Comparison of ENCODE assay signal across 8 mouse cellular contexts in the genomic region with DNA sequence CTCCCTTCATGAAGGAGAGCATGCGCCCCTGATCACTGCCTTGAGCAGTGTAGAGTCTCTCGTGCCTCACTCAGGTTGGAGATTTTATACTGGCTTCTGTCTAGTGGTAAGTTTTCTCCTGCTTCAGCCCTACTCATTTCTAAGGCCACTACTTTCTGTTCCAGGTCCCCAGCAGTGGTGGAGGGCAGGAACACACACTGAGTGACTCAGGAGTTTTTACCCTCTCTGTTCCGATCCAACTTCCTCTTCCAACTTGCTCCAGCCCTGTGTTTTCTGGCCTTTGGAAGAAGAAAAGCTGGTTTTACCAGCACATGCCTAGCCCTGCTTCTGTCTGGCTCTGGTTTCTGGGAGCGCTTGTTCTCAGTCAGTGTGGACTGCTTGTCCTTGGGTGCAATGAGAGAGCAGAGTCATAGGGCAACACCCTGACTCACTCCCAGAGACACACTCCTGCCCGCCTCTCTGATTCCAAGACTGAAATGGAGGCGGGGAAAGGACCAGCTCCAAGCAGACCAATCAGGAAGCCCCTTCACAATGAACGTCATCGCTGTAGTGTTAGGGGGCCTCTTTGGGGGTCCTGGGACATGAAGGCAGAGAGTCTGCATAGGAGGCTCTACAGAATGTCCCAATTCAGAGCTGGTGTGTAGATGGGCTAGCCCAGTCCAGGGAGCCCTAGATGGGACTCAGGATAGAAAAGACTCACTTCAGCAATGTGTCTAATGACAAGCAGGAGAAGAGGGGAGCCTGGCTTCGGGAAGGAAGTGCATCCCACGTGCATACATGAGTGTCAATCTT.
DNase-seq lines count a peak whose midpoint lies in the region; ATAC-seq lines count a peak whose summit lies in the region.

No protein-coding gene starts in this region.

- peaks cover 65% of the 10 kb centered on the region for H3K4me1 ChIP-seq in embryonic facial prominence, embryonic 10.5 days

- ATAC-seq in megakaryocyte, adult 5-6 weeks (ENCODE audit: poor library complexity, severe bottlenecking), result peak; percentile 80
- no peak for ATAC-seq in CD4-positive, CD25-positive, alpha-beta regulatory T cell, adult 4 months

- H3K27ac ChIP-seq in embryonic facial prominence, embryonic 10.5 days (replicated peaks), result peak overlapping the region; percentile 60

- no peaks in the 10 kb centered on the region for H3K36me3 ChIP-seq in embryonic facial prominence, embryonic 10.5 days (replicated peaks)

- H3K4me3 ChIP-seq in embryonic facial prominence, embryonic 10.5 days, result peak overlapping the region; percentile 31; the same call in 1 of the 2 replicates

- no peaks in the 10 kb centered on the region for H3K9me3 ChIP-seq in embryonic facial prominence, embryonic 10.5 days

- DNase-seq in embryo, embryonic 10.5 days (ENCODE audit: low spot score), result peak; percentile 35
- DNase-seq in embryo, embryonic 11 days, result no peak
- peak; percentile 78 for DNase-seq in 3134 (ENCODE audit: extremely low read depth, insufficient read length, low spot score)
- DNase-seq in embryonic facial prominence, embryonic 10.5 days (ENCODE audit: low spot score), result peak; percentile 28
- DNase-seq in kidney, postnatal 14 days, result peak; percentile 31
- DNase-seq in left cerebral cortex, adult 9 months (ENCODE audit: low spot score in 2 of 2), result no peak

- 39% methylated on average over 10 of the region's 10 CpGs for WGBS in embryonic facial prominence, embryonic 10.5 days

- no peaks in the 10 kb centered on the region for H3K27me3 ChIP-seq in embryonic facial prominence, embryonic 10.5 days (replicated peaks; ENCODE audit: low read depth, poor library complexity, severe bottlenecking)

Comparison
In these comparisons a context has a peak if more than half of its experiments do, and no peak if none do; other contexts are left out.
1. DNase-seq: peak in embryo, embryonic 10.5 days (single experiment), 3134 (single experiment), embryonic facial prominence, embryonic 10.5 days (single experiment) and kidney, postnatal 14 days (single experiment); none in embryo, embryonic 11 days (single experiment) and left cerebral cortex, adult 9 months (0 of 2).